Mouse (Mus musculus): ENCODE measurements around the gene Mblac2. TPM values are rescaled to one million over a fixed set of nuclear protein-coding genes. Genes with fewer than 3 reads are reported as not detected.

Mblac2 gene
- total and polyA plus RNA-seq, 3 experiments = 0.13 to 0.71 (median 0.42) TPM

DNA sequence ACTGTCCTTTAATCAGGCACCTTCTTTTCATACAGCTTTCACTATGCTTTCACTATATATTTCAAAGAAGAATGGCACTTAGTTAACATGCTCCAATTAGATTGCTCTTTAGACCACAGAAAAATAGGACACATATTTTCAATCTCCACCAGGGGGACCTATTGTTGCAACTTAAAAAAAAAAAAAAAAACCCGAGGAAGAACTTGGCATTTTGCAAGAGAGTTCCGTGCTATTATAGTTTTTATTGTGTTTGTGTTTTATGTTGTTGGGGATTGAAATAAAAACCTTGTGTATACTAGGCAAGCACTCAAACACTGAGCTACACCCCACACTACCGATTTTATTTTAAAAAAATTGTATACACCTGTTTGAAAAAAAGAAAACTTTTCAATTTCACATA lies 90.0 kb downstream of the Mblac2 start (continued):
- no peak for TF ChIP-seq MAZ (IDR thresholded peaks at IDR 0.05; ENCODE audit: low read depth, low read length)
- no peak for TF ChIP-seq POLR2A (IDR thresholded peaks at IDR 0.05; ENCODE audit: low read depth, low read length)

Other genes with a start within 250 kb of the Mblac2 start
- 0.13 and 0.17 TPM in 2 replicates for gene Adgrv1, start 78.2 kb upstream of the Mblac2 start, total RNA-seq (2012; rRNA removed)
- gene Adgrv1, start 78.2 kb upstream of the Mblac2 start, total RNA-seq (2014; rRNA removed) = 0.26 and 0.44 TPM in 2 replicates
- 0.27 and 0.31 TPM in 2 replicates for gene Adgrv1, start 78.2 kb upstream of the Mblac2 start, polyA plus RNA-seq (2012; ENCODE audit: insufficient read length, low read depth)
- gene Lysmd3, start 53.7 kb upstream of the Mblac2 start, total RNA-seq (2012; rRNA removed) = 12.4 and 15.1 TPM in 2 replicates
- 17.7 and 19.7 TPM in 2 replicates for gene Lysmd3, start 53.7 kb upstream of the Mblac2 start, total RNA-seq (2014; rRNA removed)
- 7.3 and 9.0 TPM in 2 replicates for gene Lysmd3, start 53.7 kb upstream of the Mblac2 start, polyA plus RNA-seq (2012; ENCODE audit: insufficient read length, low read depth)
- 19.1 and 22.0 TPM in 2 replicates for gene Polr3g, start 328 bp upstream of the Mblac2 start, total RNA-seq (2012; rRNA removed)
- gene Polr3g, start 328 bp upstream of the Mblac2 start, total RNA-seq (2014; rRNA removed) = 51.2 and 52.5 TPM in 2 replicates
- 45.2 and 54.0 TPM in 2 replicates for gene Polr3g, start 328 bp upstream of the Mblac2 start, polyA plus RNA-seq (2012; ENCODE audit: insufficient read length, low read depth)
- gene Cetn3, start 71.7 kb downstream of the Mblac2 start, total RNA-seq (2012; rRNA removed) = 55.6 and 70.0 TPM in 2 replicates
- 158 and 198 TPM in 2 replicates for gene Cetn3, start 71.7 kb downstream of the Mblac2 start, total RNA-seq (2014; rRNA removed)
- 211 and 239 TPM in 2 replicates for gene Cetn3, start 71.7 kb downstream of the Mblac2 start, polyA plus RNA-seq (2012; ENCODE audit: insufficient read length, low read depth)